Mouse (Mus musculus) liver, embryonic 16.5 days (tissue): Measurements from ENCODE around the gene Ccdc93. TPM values are rescaled to one million over a fixed set of nuclear protein-coding genes. Genes with fewer than 3 reads are reported as not detected.

Experiments used
- ATAC-seq: fragments of 200-750 bp; cut with Nextera tagmentation; 2 replicates; pipeline ENCODE4 v1.8.0; 2017; ENCODE audit warnings: low read depth, mild to moderate bottlenecking, moderate number of reproducible peaks, moderate library complexity
- H3K27ac ChIP-seq: fragments of 300-500 bp; sonication (generic); 2 replicates; pipeline ENCODE4 v1.5.1; 2014; ENCODE audit warnings: mild to moderate bottlenecking, low read length
- H3K27me3 ChIP-seq: fragments of 300-500 bp; sonication (generic); 2 replicates; pipeline ENCODE4 v1.6.1; 2014; ENCODE audit warnings: low read depth, low read length, mixed read lengths; ENCODE audit not compliant: control insufficient read depth, insufficient read depth
- H3K36me3 ChIP-seq: fragments of 300-500 bp; sonication (generic); 2 replicates; pipeline ENCODE4 v1.6.1; 2014; ENCODE audit warnings: mild to moderate bottlenecking; ENCODE audit not compliant: control insufficient read depth, insufficient read depth
- H3K4me1 ChIP-seq: fragments of 300-500 bp; sonication (generic); 2 replicates; pipeline ENCODE4 v1.6.1; 2014; ENCODE audit warnings: low read depth, low read length, mixed read lengths; ENCODE audit not compliant: control insufficient read depth
- H3K4me2 ChIP-seq: fragments of 300-500 bp; sonication (generic); 2 replicates; pipeline ENCODE4 v1.6.1; 2014; ENCODE audit warnings: low read depth, low read length, mixed read lengths
- H3K4me3 ChIP-seq: fragments of 300-500 bp; sonication (generic); 2 replicates; pipeline ENCODE4 v1.5.1; 2014; ENCODE audit warnings: low read depth, mild to moderate bottlenecking, low read length
- H3K9ac ChIP-seq: fragments of 300-500 bp; sonication (generic); 2 replicates; pipeline ENCODE4 v1.6.1; 2014; ENCODE audit warnings: low read depth, low read length
- H3K9me3 ChIP-seq: fragments of 300-500 bp; sonication (generic); replicated peaks from 2 replicates; pipeline ENCODE4 v1.6.1; 2016; ENCODE audit warnings: low read length; ENCODE audit not compliant: control insufficient read depth
- WGBS: fragments of 180-500 bp; shearing (Covaris S2); extraction: QIAGEN DNeasy Blood & Tissue Kit; methylation state at CpG from one replicate; pipeline ENCODE4 v1.1.7; 2014; ENCODE audit not compliant: insufficient replicate concordance; 5-methylcytosine and 5-hydroxymethylcytosine counted together
- polyA plus RNA-seq: library from polyadenylated mRNA; unstranded; fragments of >200 nt; fragmentation: Nextera tagmentation; extraction: Ambion mirVana; gene quantifications from 2 replicates; pipeline ENCODE4 v1.2.1, GENCODE M21; 2015

Gene Ccdc93
- polyA plus RNA-seq, 1 experiment from 2014 or later = 3.6 TPM

DNA sequence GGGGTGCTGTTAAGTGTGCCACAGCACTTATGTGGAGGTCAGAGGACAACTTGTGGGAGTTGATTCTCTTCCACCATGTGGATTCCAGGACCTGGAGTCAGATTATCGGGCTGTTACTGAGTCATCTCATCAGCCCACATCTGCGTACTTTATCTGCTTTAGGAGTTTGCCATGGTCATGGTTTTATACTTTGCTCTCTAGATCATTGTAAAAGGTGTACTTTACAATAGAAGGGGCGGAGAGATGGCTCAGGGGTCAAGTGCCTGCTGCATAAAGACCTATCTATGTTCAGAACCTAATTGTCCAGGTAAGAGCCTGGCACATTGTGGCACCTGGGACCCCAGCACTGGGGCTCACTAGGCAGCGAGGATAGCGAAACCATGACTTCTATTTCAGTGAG lies 48.6 kb downstream of the Ccdc93 start:
- no peak for ATAC-seq
- WGBS = 65% methylated on average over 5 of the region's 5 CpGs

DNA sequence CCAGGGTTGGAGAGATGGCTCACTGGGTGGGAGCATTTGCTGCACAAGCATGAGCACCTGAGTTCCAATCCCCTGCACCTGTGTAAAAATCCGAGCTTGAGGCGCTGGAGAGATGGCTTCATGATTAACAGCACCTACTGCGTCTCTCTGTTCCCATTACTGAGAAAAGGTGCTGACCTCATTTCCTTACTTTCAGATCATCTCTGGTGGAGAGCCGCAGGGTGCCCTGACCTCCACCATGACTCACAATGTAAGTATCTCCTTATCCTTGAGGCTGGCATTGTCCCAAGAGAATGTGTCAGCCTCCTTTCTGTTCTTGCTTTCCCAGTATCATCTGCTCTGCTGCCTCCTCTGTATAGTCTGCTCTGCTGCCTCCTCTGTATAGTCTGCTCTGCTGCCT lies 52.2 kb downstream of the Ccdc93 start:
- H3K4me1 ChIP-seq = no peaks in the 10 kb centered on the region
- H3K4me3 ChIP-seq = no peak overlapping the region
- no peaks in the 10 kb centered on the region for H3K27me3 ChIP-seq
- peaks cover 12% of the 10 kb centered on the region for H3K36me3 ChIP-seq
- H3K4me2 ChIP-seq = no peak overlapping the region
- WGBS = 71% methylated on average over 4 of the region's 4 CpGs
- no peak overlapping the region for H3K27ac ChIP-seq
- ATAC-seq = no peak
- no peak overlapping the region for H3K9ac ChIP-seq
- no peaks in the 10 kb centered on the region for H3K9me3 ChIP-seq

More for the DNA sequence above, 48.6 kb downstream of the Ccdc93 start:
- Histone ChIP-seq H3K4me1 (no peaks in the 10 kb centered on the region), H3K9me3 (no peaks in the 10 kb centered on the region), H3K36me3 (peaks cover 9% of the 10 kb centered on the region), H3K9ac (no peak overlapping the region), H3K4me2 (no peak overlapping the region), H3K27me3 (no peaks in the 10 kb centered on the region), H3K27ac (no peak overlapping the region), H3K4me3 (no peak overlapping the region)

DNA sequence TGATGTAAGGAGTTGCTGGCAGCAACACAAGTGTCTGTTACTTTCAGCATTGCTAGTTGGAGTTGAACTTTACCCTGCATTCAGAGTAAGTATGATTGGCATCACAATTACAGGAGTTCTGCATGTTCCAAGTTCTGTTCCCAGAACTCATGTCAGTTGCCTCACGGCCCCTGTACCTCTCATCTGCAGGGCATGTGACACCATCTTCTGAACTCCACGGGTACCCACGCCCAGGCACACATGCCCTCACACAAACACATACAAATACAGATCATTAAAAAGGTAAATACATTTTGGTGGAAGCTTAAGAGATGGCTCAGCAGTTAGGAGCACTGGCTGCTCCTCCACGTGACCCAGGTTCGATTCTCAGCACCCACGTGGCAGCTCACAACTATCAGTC lies 56.0 kb downstream of the Ccdc93 start:
- peaks cover 11% of the 10 kb centered on the region for H3K36me3 ChIP-seq
- no peak for ATAC-seq
- no peak overlapping the region for H3K4me3 ChIP-seq
- no peaks in the 10 kb centered on the region for H3K4me1 ChIP-seq
- no peak overlapping the region for H3K27ac ChIP-seq
- no peaks in the 10 kb centered on the region for H3K27me3 ChIP-seq
- 77% methylated on average over 6 of the region's 6 CpGs for WGBS
- H3K9me3 ChIP-seq = no peaks in the 10 kb centered on the region
- no peak overlapping the region for H3K9ac ChIP-seq
- no peak overlapping the region for H3K4me2 ChIP-seq

DNA sequence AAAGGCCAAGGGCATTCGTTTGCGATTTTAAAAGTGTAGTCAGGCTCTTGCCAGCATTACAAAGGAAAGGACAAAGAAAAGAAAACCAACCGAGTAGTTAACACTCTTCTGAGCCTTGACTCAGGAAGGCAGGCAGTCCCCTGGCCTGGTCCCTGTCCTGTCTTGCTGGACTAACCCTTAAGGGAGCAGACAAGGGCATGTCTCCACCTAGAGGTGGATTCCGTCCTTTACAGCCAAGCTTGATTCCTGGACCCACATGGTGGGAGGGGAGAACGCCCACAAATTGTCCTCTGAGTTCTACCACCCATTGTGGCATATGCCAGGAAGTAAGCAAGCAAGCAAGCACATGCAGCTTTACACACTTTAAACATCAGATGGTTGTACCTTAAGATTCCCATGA lies 59.4 kb downstream of the Ccdc93 start:
- H3K4me3 ChIP-seq = no peak overlapping the region
- no peaks in the 10 kb centered on the region for H3K27me3 ChIP-seq
- no peaks in the 10 kb centered on the region for H3K9me3 ChIP-seq
- H3K4me2 ChIP-seq = no peak overlapping the region
- WGBS = 34% methylated on average over 5 of the region's 5 CpGs
- H3K36me3 ChIP-seq = 0 out of 2 replicates have a peak, but pooled peaks cover 3% of the 10 kb centered on the region
- ATAC-seq = no peak
- no peak overlapping the region for H3K9ac ChIP-seq
- no peaks in the 10 kb centered on the region for H3K4me1 ChIP-seq
- H3K27ac ChIP-seq = no peak overlapping the region

DNA sequence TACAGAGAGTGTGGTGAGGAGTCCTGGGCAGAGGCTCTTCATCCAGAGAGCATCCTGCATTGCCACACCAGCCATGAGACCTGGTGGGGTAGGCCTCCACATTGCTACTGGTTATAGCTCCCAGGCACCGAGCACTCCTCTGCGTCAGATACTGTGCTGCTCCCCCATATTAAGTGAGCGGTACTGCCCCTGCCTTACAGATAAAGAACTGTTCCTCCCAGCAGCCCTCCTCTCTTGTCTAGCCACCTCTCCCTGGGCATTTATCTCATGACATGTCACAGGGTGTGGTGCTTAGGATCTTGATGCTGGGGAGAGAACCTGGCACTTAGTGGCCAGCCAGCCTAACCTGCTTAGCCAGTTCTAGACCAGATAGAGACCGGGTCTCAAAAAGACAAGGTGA lies 66.2 kb downstream of the Ccdc93 start:
- H3K4me3 ChIP-seq = no peak overlapping the region
- H3K9me3 ChIP-seq = no peaks in the 10 kb centered on the region
- H3K27me3 ChIP-seq = no peaks in the 10 kb centered on the region
- no peak overlapping the region for H3K9ac ChIP-seq
- 54% methylated on average over 4 of the region's 4 CpGs for WGBS
- H3K36me3 ChIP-seq = peaks cover 13% of the 10 kb centered on the region
- no peak overlapping the region for H3K27ac ChIP-seq
- ATAC-seq = peak; percentile 24; the same call in 1 of the 2 replicates
- H3K4me2 ChIP-seq = no peak overlapping the region
- H3K4me1 ChIP-seq = no peaks in the 10 kb centered on the region

DNA sequence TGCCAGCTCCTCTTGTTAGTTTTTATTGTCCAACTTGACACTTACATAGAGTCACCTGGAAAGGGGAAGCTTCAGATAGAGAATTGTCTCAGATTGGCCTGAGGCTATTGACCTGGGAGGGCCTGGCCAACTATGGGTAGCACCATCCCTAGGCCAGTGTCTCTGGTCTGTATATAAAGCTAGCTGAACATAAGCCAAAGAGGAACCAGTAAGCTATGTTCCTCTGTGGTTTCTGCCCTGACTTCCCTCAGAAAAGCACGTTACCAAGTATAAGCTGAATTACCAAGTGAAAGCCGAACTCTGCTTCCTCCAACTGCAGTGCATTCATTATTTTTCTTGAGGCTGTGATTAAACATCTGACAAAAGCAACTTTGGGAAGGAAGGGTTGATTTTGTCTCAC lies 77.9 kb downstream of the Ccdc93 start:
- Histone ChIP-seq H3K9ac (no peak overlapping the region), H3K4me1 (no peaks in the 10 kb centered on the region), H3K27me3 (no peaks in the 10 kb centered on the region), H3K27ac (no peak overlapping the region), H3K4me3 (no peak overlapping the region), H3K9me3 (no peaks in the 10 kb centered on the region), H3K36me3 (no peaks in the 10 kb centered on the region), H3K4me2 (no peak overlapping the region)
- no peak for ATAC-seq
- WGBS = 29% methylated on average over 2 of the region's 2 CpGs

DNA sequence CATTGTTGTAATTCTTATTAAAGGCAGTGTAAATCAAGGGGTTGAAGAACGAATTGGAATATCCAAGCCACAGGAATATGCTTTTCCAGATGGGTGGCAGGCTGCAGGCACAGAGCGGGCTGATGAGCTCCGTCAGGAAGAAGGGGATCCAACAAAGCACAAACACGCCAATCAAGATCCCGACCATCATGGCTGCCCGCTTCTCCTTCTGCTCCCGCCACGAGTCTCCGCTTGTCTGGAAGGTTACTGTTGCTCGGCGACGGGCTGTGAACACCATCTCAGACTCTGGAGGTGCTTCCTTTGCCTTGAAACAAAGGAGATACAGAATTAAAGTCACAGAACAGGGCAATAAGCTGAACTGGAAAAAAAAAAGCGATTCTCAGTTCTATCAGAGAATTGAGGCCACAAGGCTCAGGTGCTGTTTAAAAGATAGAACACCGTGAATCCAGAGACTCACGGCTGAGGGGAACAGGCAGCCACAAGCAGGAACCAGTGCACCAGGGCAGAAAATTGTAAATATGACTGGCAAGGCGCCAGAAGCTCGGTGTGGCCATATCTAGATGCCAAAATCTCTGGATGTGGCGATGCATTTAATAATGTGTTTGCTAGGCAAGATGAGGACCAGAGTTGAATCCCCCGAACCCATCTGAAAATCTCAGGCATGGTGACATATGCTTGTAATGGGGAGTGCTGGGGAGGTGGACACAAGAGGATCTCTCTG lies 79.7 kb downstream of the Ccdc93 start:
- no peak for ATAC-seq
- Histone ChIP-seq H3K4me3 (no peak overlapping the region), H3K4me1 (no peaks in the 10 kb centered on the region), H3K9me3 (no peaks in the 10 kb centered on the region), H3K27me3 (no peaks in the 10 kb centered on the region), H3K27ac (no peak overlapping the region), H3K9ac (no peak overlapping the region), H3K4me2 (no peak overlapping the region), H3K36me3 (no peaks in the 10 kb centered on the region)
- 68% methylated on average over 19 of the region's 19 CpGs for WGBS

DNA sequence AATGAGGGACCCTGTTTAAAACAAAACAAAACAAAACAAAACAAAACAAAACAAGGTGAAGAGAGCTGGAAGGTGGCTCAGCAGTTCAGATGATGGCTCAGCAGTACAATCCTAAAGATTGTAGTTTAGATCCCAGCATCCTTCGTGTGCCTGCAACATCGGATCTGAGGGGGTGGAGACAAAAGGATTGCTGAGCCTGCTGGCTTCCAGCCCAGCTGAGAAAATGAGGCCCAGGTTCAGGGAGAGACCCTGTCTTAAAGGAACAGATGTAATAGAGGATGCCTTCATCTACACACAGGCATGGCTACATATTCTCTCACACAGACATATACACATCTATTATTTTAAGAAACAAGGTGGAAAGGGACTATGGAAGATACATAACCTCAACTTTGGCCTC lies 80.3 kb downstream of the Ccdc93 start:
- no peak for ATAC-seq

DNA sequence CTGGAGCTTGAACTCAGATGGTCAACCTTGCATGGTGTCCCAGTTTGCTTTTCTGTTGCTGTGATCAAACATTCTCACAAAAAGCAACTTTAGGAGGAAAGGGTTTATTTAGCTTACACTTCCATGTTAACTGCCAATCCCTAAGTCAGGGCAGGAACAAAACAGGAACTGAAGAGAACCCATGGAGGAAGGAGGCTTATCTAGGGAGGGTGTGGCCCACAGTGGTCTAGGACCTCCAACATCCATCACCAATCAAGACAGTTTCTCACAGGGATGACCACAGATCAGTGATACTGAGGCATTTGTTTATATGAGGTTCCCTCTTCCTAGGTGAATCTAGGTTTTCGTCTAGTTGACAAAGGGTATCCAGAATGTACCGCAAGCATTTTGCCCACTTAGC lies 81.1 kb downstream of the Ccdc93 start:
- no peak for ATAC-seq
- Histone ChIP-seq H3K9me3 (no peaks in the 10 kb centered on the region), H3K4me2 (no peak overlapping the region), H3K9ac (no peak overlapping the region), H3K4me1 (no peaks in the 10 kb centered on the region), H3K4me3 (no peak overlapping the region), H3K27ac (no peak overlapping the region), H3K36me3 (no peaks in the 10 kb centered on the region), H3K27me3 (no peaks in the 10 kb centered on the region)
- 61% methylated on average over 2 of the region's 2 CpGs for WGBS

More for the DNA sequence above, 80.3 kb downstream of the Ccdc93 start:
- WGBS = 43% methylated on average over 2 of the region's 2 CpGs
- H3K27ac ChIP-seq = no peak overlapping the region
- H3K4me3 ChIP-seq = no peak overlapping the region
- no peak overlapping the region for H3K4me2 ChIP-seq
- no peaks in the 10 kb centered on the region for H3K36me3 ChIP-seq
- H3K27me3 ChIP-seq = no peaks in the 10 kb centered on the region
- H3K4me1 ChIP-seq = no peaks in the 10 kb centered on the region
- no peaks in the 10 kb centered on the region for H3K9me3 ChIP-seq
- no peak overlapping the region for H3K9ac ChIP-seq
